Mouse (Mus musculus) MEL (cell line): ENCODE measurements at regions not wholly inside any gene's neighbourhood (a gene's known extent, or its start where the extent isn't known, plus 50 kb on each side); places are given as distances from the start of the nearest gene placed in this dataset.

ENCODE experiments used
- DNase-seq: peaks from one replicate; pipeline ENCODE4 v3.0.0; 2011; ENCODE audit warnings: low read depth, low spot score
- H3K27ac ChIP-seq: 2 replicates; pipeline ENCODE4 v1.5.1; 2012; ENCODE audit warnings: low read depth, mild to moderate bottlenecking, control low read depth, low read length, moderate library complexity; ENCODE audit not compliant: control insufficient read depth
- H3K27me3 ChIP-seq, 2 experiments: fragments of 150-350 bp in 1 of 2; sonication (generic) in 1 of 2; 2 replicates each; pipeline ENCODE4 v1.6.1; 2012; ENCODE audit warnings: low read length in 2 of 2, mild to moderate bottlenecking in 2 of 2, improper control_type of control experiment in 1 of 2, moderate library complexity in 1 of 2; ENCODE audit not compliant: insufficient read depth in 2 of 2, control insufficient read depth in 1 of 2
- H3K36me3 ChIP-seq, 2 experiments: 2 replicates each; pipeline ENCODE4 v1.6.1; 2012 to 2014; ENCODE audit warnings: low read length in 2 of 2, improper control_type of control experiment in 1 of 2, inconsistent platforms in 1 of 2, mild to moderate bottlenecking in 1 of 2; ENCODE audit not compliant: insufficient read depth in 2 of 2, control insufficient read depth in 1 of 2
- H3K4me1 ChIP-seq, 2 experiments: fragments of 150-350 bp in 1 of 2; sonication (generic) in 1 of 2; 2 replicates each; pipeline ENCODE4 v1.6.1; 2012; ENCODE audit warnings: low read length in 2 of 2, improper control_type of control experiment in 1 of 2, mild to moderate bottlenecking in 1 of 2; ENCODE audit not compliant: insufficient read depth in 2 of 2, control insufficient read depth in 1 of 2
- H3K4me3 ChIP-seq, 2 experiments: fragments of 150-350 bp in 1 of 2; sonication (generic) in 1 of 2; 2 replicates each; pipeline ENCODE4 v1.5.1; 2012; ENCODE audit warnings: low read depth in 2 of 2, low read length in 2 of 2, mild to moderate bottlenecking in 2 of 2, moderate library complexity in 2 of 2, control low read depth in 1 of 2, improper control_type of control experiment in 1 of 2; ENCODE audit not compliant: control insufficient read depth in 1 of 2, insufficient read depth in 1 of 2
- H3K79me2 ChIP-seq: 2 replicates; pipeline ENCODE4 v1.6.1; 2012; ENCODE audit warnings: mild to moderate bottlenecking, low read length, moderate library complexity; ENCODE audit not compliant: control insufficient read depth, poor library complexity, insufficient read depth
- H3K9ac ChIP-seq: 2 replicates; pipeline ENCODE4 v1.6.1; 2012; ENCODE audit warnings: low read depth, mild to moderate bottlenecking, control low read depth, low read length, moderate library complexity; ENCODE audit not compliant: control insufficient read depth, poor library complexity, severe bottlenecking
- H3K9me3 ChIP-seq: fragments of 150-350 bp; sonication (generic); replicated peaks from 2 replicates; pipeline ENCODE4 v1.6.1; 2012; ENCODE audit warnings: mild to moderate bottlenecking, low read length, improper control_type of control experiment, moderate library complexity; ENCODE audit not compliant: insufficient read depth
- BHLHE40 ChIP-seq: IDR thresholded peaks from 2 replicates; pipeline ENCODE4 v1.6.1; 2012; ENCODE audit warnings: low read depth, mild to moderate bottlenecking, inconsistent platforms, low read length, improper control_type of control experiment, borderline replicate concordance
- CHD1 ChIP-seq: IDR thresholded peaks from 2 replicates; pipeline ENCODE4 v1.6.1; 2012; ENCODE audit warnings: low read depth, mild to moderate bottlenecking, inconsistent platforms, low read length, improper control_type of control experiment
- E2F4 ChIP-seq: IDR thresholded peaks from 2 replicates; pipeline ENCODE4 v1.6.1; 2011; ENCODE audit warnings: low read depth, low read length, improper control_type of control experiment, borderline replicate concordance
- ELF1 ChIP-seq: IDR thresholded peaks from 2 replicates; pipeline ENCODE4 v1.6.1; 2014; ENCODE audit warnings: low read depth, mild to moderate bottlenecking, inconsistent platforms, low read length, improper control_type of control experiment, moderate library complexity
- EP300 ChIP-seq, 2 experiments: IDR thresholded peaks; 2 replicates each; pipeline ENCODE4 v1.6.1; 2011; ENCODE audit warnings: improper control_type of control experiment in 2 of 2, low read length in 2 of 2, low read depth in 1 of 2, mild to moderate bottlenecking in 1 of 2
- ETS1 ChIP-seq: IDR thresholded peaks from 2 replicates; pipeline ENCODE4 v1.6.1; 2012; ENCODE audit warnings: low read depth, mild to moderate bottlenecking, inconsistent platforms, low read length, improper control_type of control experiment, moderate library complexity
- GABPA ChIP-seq: IDR thresholded peaks from 2 replicates; pipeline ENCODE4 v1.6.1; 2012; ENCODE audit warnings: low read depth, mild to moderate bottlenecking, inconsistent platforms, low read length, improper control_type of control experiment, moderate library complexity
- GATA1 ChIP-seq: IDR thresholded peaks from 2 replicates; pipeline ENCODE4 v1.6.1; 2011; ENCODE audit warnings: low read depth, low read length, improper control_type of control experiment
- HCFC1 ChIP-seq: IDR thresholded peaks from 2 replicates; pipeline ENCODE4 v1.6.1; 2012; ENCODE audit warnings: low read depth, mild to moderate bottlenecking, inconsistent platforms, low read length, improper control_type of control experiment, moderate library complexity
- JUND ChIP-seq: IDR thresholded peaks from 2 replicates; pipeline ENCODE4 v1.6.1; 2011; ENCODE audit warnings: low read depth, mild to moderate bottlenecking, improper control_type of control experiment, low read length
- KAT2A ChIP-seq: conservative IDR thresholded peaks from 2 replicates; pipeline ENCODE4 v1.6.1; 2012; ENCODE audit warnings: low read depth, low read length, improper control_type of control experiment, inconsistent platforms
- MAFK ChIP-seq: IDR thresholded peaks from 2 replicates; pipeline ENCODE4 v1.6.1; 2011; ENCODE audit warnings: low read depth, mild to moderate bottlenecking, low read length, improper control_type of control experiment, borderline replicate concordance
- MAX ChIP-seq: IDR thresholded peaks from 2 replicates; pipeline ENCODE4 v1.6.1; 2011; ENCODE audit warnings: low read length, improper control_type of control experiment
- MAZ ChIP-seq: IDR thresholded peaks from 2 replicates; pipeline ENCODE4 v1.6.1; 2012; ENCODE audit warnings: low read depth, mild to moderate bottlenecking, inconsistent platforms, low read length, improper control_type of control experiment
- MEF2A ChIP-seq: IDR thresholded peaks from 2 replicates; pipeline ENCODE4 v1.6.1; 2014; ENCODE audit warnings: low read depth, mild to moderate bottlenecking, inconsistent platforms, low read length, improper control_type of control experiment; ENCODE audit not compliant: poor library complexity, insufficient replicate concordance, severe bottlenecking; ENCODE audit errors: extremely low read depth
- MYB ChIP-seq: IDR thresholded peaks from 2 replicates; pipeline ENCODE4 v1.6.1; 2011; ENCODE audit warnings: mild to moderate bottlenecking, low read depth, low read length, improper control_type of control experiment
- MYC ChIP-seq: IDR thresholded peaks from 2 replicates; pipeline ENCODE4 v1.6.1; 2011; ENCODE audit warnings: low read depth, mild to moderate bottlenecking, low read length, improper control_type of control experiment, moderate library complexity
- NRF1 ChIP-seq: IDR thresholded peaks from 2 replicates; pipeline ENCODE4 v1.6.1; 2014; ENCODE audit warnings: low read depth, mild to moderate bottlenecking, inconsistent platforms, low read length, improper control_type of control experiment, moderate library complexity; ENCODE audit not compliant: poor library complexity, insufficient read depth, severe bottlenecking
- POLR2A ChIP-seq, 2 experiments: IDR thresholded peaks; 2 replicates each; pipeline ENCODE4 v1.6.1; 2011 to 2012; ENCODE audit warnings: low read length in 2 of 2, mild to moderate bottlenecking in 2 of 2, control low read depth in 1 of 2, improper control_type of control experiment in 1 of 2, low read depth in 1 of 2, moderate library complexity in 1 of 2; ENCODE audit not compliant: control insufficient read depth in 1 of 2, insufficient read depth in 1 of 2, poor library complexity in 1 of 2
- POLR2AphosphoS2 ChIP-seq: IDR thresholded peaks from 2 replicates; pipeline ENCODE4 v1.6.1; 2011; ENCODE audit warnings: low read length, improper control_type of control experiment
- POLR2AphosphoS5 ChIP-seq: IDR thresholded peaks from 2 replicates; pipeline ENCODE4 v1.6.1; 2012; ENCODE audit warnings: low read depth, borderline replicate concordance, mild to moderate bottlenecking, inconsistent platforms, low read length, moderate library complexity, mixed read lengths
- RCOR1 ChIP-seq: IDR thresholded peaks from 2 replicates; pipeline ENCODE4 v1.6.1; 2012; ENCODE audit warnings: low read depth, mild to moderate bottlenecking, inconsistent platforms, low read length, improper control_type of control experiment
- SMC3 ChIP-seq: IDR thresholded peaks from 2 replicates; pipeline ENCODE4 v1.6.1; 2011; ENCODE audit warnings: low read depth, low read length, improper control_type of control experiment
- TAL1 ChIP-seq: IDR thresholded peaks from 2 replicates; pipeline ENCODE4 v1.6.1; 2012; ENCODE audit warnings: mild to moderate bottlenecking, inconsistent platforms, low read length, moderate library complexity, mixed read lengths
- TBP ChIP-seq: IDR thresholded peaks from 2 replicates; pipeline ENCODE4 v1.8.0; 2011; ENCODE audit warnings: low read depth, low read length, improper control_type of control experiment
- TCF12 ChIP-seq: IDR thresholded peaks from 2 replicates; pipeline ENCODE4 v1.6.1; 2014; ENCODE audit warnings: low read depth, mild to moderate bottlenecking, inconsistent platforms, low read length, improper control_type of control experiment, moderate library complexity
- UBTF ChIP-seq: IDR thresholded peaks from 2 replicates; pipeline ENCODE4 v1.6.1; 2012; ENCODE audit warnings: low read depth, mild to moderate bottlenecking, inconsistent platforms, low read length, improper control_type of control experiment, moderate library complexity, borderline replicate concordance; ENCODE audit not compliant: insufficient read depth
- USF1 ChIP-seq: IDR thresholded peaks from 2 replicates; pipeline ENCODE4 v1.6.1; 2014; ENCODE audit warnings: low read depth, mild to moderate bottlenecking, inconsistent platforms, low read length, improper control_type of control experiment, moderate library complexity
- ZC3H11A ChIP-seq: IDR thresholded peaks from 2 replicates; pipeline ENCODE4 v1.6.1; 2012; ENCODE audit warnings: low read depth, mild to moderate bottlenecking, inconsistent platforms, low read length, improper control_type of control experiment
- ZKSCAN1 ChIP-seq: IDR thresholded peaks from 2 replicates; pipeline ENCODE4 v1.6.1; 2012; ENCODE audit warnings: low read depth, mild to moderate bottlenecking, inconsistent platforms, low read length, improper control_type of control experiment, moderate library complexity

- no peak overlapping the region for H3K9ac ChIP-seq
- H3K4me3 ChIP-seq: no peak overlapping the region
- H3K4me1 ChIP-seq: no peaks in the 10 kb centered on the region
- H3K36me3 ChIP-seq: no peaks in the 10 kb centered on the region
- no peak for TF ChIP-seq USF1
- TF ChIP-seq ELF1: no peak
- TF ChIP-seq POLR2A (IDR thresholded peaks at IDR 0.05; ENCODE audit: control insufficient read depth in 1 of 2, insufficient read depth in 1 of 2, low read depth in 1 of 2, low read length in 2 of 2, poor library complexity in 1 of 2): no peak
- no peak for TF ChIP-seq GABPA
- TF ChIP-seq EP300 (IDR thresholded peaks at IDR 0.05; ENCODE audit: low read depth in 1 of 2, low read length in 2 of 2): no peak
- no peak for TF ChIP-seq HCFC1
- no peak for TF ChIP-seq JUND
- TF ChIP-seq ETS1: no peak
- TF ChIP-seq MYB: no peak
- TF ChIP-seq KAT2A: no peak
- no peak for TF ChIP-seq NRF1
- TF ChIP-seq BHLHE40: no peak
- TF ChIP-seq TCF12: no peak
- TF ChIP-seq POLR2AphosphoS2: no peak
- no peak for TF ChIP-seq MAX
- TF ChIP-seq POLR2AphosphoS5: no peak
- no peak overlapping the region for H3K27ac ChIP-seq
- no peaks in the 10 kb centered on the region for H3K79me2 ChIP-seq
- no peaks in the 10 kb centered on the region for H3K9me3 ChIP-seq
- H3K27me3 ChIP-seq: no peaks in the 10 kb centered on the region
- no peak for DNase-seq
Measured at GRCm38 (mm10) chr10:23571013-23571412, 216.1 kb downstream of the Rps12 start.

DNA sequence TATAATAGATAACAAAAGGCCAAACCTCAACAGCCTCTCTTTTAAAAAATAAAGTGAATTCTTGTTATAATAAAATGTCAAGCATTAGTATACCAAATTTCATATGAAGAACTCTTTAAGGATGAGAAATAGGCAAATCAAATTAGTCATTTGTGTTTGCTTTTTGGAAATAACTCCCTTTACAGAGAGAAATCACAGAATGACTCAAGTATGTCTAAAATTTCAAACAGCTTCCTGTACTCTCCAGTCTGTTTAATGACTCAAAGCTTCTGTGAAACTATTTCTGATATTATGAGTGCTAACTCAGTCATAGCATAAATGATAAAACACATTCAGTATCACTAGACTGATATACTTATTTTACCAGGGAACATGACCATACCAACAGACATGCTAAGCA, 217.7 kb downstream of the Rps12 start:
- TF ChIP-seq TBP (no peak), ZC3H11A (no peak), CHD1 (no peak), POLR2AphosphoS5 (no peak), RCOR1 (no peak), HCFC1 (no peak), GABPA (no peak), POLR2AphosphoS2 (no peak), E2F4 (no peak), POLR2A (IDR thresholded peaks at IDR 0.05; ENCODE audit: control insufficient read depth in 1 of 2, insufficient read depth in 1 of 2, low read depth in 1 of 2, low read length in 2 of 2, poor library complexity in 1 of 2) (no peak), MYC (no peak), MEF2A (no peak), SMC3 (no peak), UBTF (no peak), NRF1 (no peak), TAL1 (no peak), GATA1 (no peak), MAZ (no peak), MAFK (no peak), ZKSCAN1 (no peak)

More for the DNA sequence above, 217.7 kb downstream of the Rps12 start:
- no peaks in the 10 kb centered on the region for H3K27me3 ChIP-seq
- H3K4me1 ChIP-seq: no peaks in the 10 kb centered on the region
- no peaks in the 10 kb centered on the region for H3K36me3 ChIP-seq
- no peak overlapping the region for H3K27ac ChIP-seq
- no peak overlapping the region for H3K9ac ChIP-seq
- DNase-seq: no peak
- no peak overlapping the region for H3K4me3 ChIP-seq
- no peaks in the 10 kb centered on the region for H3K79me2 ChIP-seq
- H3K9me3 ChIP-seq: no peaks in the 10 kb centered on the region
